Mouse (Mus musculus) MEL (cell line): ENCODE data around the gene Cacna1g. TPM values are rescaled to one million over a fixed set of nuclear protein-coding genes. Genes with fewer than 3 reads are reported as not detected.

Experiments
- DNase-seq: peaks from one replicate; pipeline ENCODE4 v3.0.0; 2011; ENCODE audit warnings: low read depth, low spot score
- H3K27ac ChIP-seq: 2 replicates; pipeline ENCODE4 v1.5.1; 2012; ENCODE audit warnings: low read depth, mild to moderate bottlenecking, control low read depth, low read length, moderate library complexity; ENCODE audit not compliant: control insufficient read depth
- H3K27me3 ChIP-seq, 2 experiments: fragments of 150-350 bp in 1 of 2; sonication (generic) in 1 of 2; 2 replicates each; pipeline ENCODE4 v1.6.1; 2012; ENCODE audit warnings: low read length in 2 of 2, mild to moderate bottlenecking in 2 of 2, improper control_type of control experiment in 1 of 2, moderate library complexity in 1 of 2; ENCODE audit not compliant: insufficient read depth in 2 of 2, control insufficient read depth in 1 of 2
- H3K36me3 ChIP-seq, 2 experiments: 2 replicates each; pipeline ENCODE4 v1.6.1; 2012 to 2014; ENCODE audit warnings: low read length in 2 of 2, improper control_type of control experiment in 1 of 2, inconsistent platforms in 1 of 2, mild to moderate bottlenecking in 1 of 2; ENCODE audit not compliant: insufficient read depth in 2 of 2, control insufficient read depth in 1 of 2
- H3K4me1 ChIP-seq, 2 experiments: fragments of 150-350 bp in 1 of 2; sonication (generic) in 1 of 2; 2 replicates each; pipeline ENCODE4 v1.6.1; 2012; ENCODE audit warnings: low read length in 2 of 2, improper control_type of control experiment in 1 of 2, mild to moderate bottlenecking in 1 of 2; ENCODE audit not compliant: insufficient read depth in 2 of 2, control insufficient read depth in 1 of 2
- H3K4me3 ChIP-seq, 2 experiments: fragments of 150-350 bp in 1 of 2; sonication (generic) in 1 of 2; 2 replicates each; pipeline ENCODE4 v1.5.1; 2012; ENCODE audit warnings: low read depth in 2 of 2, low read length in 2 of 2, mild to moderate bottlenecking in 2 of 2, moderate library complexity in 2 of 2, control low read depth in 1 of 2, improper control_type of control experiment in 1 of 2; ENCODE audit not compliant: control insufficient read depth in 1 of 2, insufficient read depth in 1 of 2
- H3K79me2 ChIP-seq: 2 replicates; pipeline ENCODE4 v1.6.1; 2012; ENCODE audit warnings: mild to moderate bottlenecking, low read length, moderate library complexity; ENCODE audit not compliant: control insufficient read depth, poor library complexity, insufficient read depth
- H3K9ac ChIP-seq: 2 replicates; pipeline ENCODE4 v1.6.1; 2012; ENCODE audit warnings: low read depth, mild to moderate bottlenecking, control low read depth, low read length, moderate library complexity; ENCODE audit not compliant: control insufficient read depth, poor library complexity, severe bottlenecking
- H3K9me3 ChIP-seq: fragments of 150-350 bp; sonication (generic); replicated peaks from 2 replicates; pipeline ENCODE4 v1.6.1; 2012; ENCODE audit warnings: mild to moderate bottlenecking, low read length, improper control_type of control experiment, moderate library complexity; ENCODE audit not compliant: insufficient read depth
- BHLHE40 ChIP-seq: IDR thresholded peaks from 2 replicates; pipeline ENCODE4 v1.6.1; 2012; ENCODE audit warnings: low read depth, mild to moderate bottlenecking, inconsistent platforms, low read length, improper control_type of control experiment, borderline replicate concordance
- CHD1 ChIP-seq: IDR thresholded peaks from 2 replicates; pipeline ENCODE4 v1.6.1; 2012; ENCODE audit warnings: low read depth, mild to moderate bottlenecking, inconsistent platforms, low read length, improper control_type of control experiment
- CHD2 ChIP-seq: IDR thresholded peaks from 2 replicates; pipeline ENCODE4 v1.6.1; 2011; ENCODE audit warnings: low read length, improper control_type of control experiment
- E2F4 ChIP-seq: IDR thresholded peaks from 2 replicates; pipeline ENCODE4 v1.6.1; 2011; ENCODE audit warnings: low read depth, low read length, improper control_type of control experiment, borderline replicate concordance
- EP300 ChIP-seq, 2 experiments: IDR thresholded peaks; 2 replicates each; pipeline ENCODE4 v1.6.1; 2011; ENCODE audit warnings: improper control_type of control experiment in 2 of 2, low read length in 2 of 2, low read depth in 1 of 2, mild to moderate bottlenecking in 1 of 2
- ETS1 ChIP-seq: IDR thresholded peaks from 2 replicates; pipeline ENCODE4 v1.6.1; 2012; ENCODE audit warnings: low read depth, mild to moderate bottlenecking, inconsistent platforms, low read length, improper control_type of control experiment, moderate library complexity
- GABPA ChIP-seq: IDR thresholded peaks from 2 replicates; pipeline ENCODE4 v1.6.1; 2012; ENCODE audit warnings: low read depth, mild to moderate bottlenecking, inconsistent platforms, low read length, improper control_type of control experiment, moderate library complexity
- GATA1 ChIP-seq: IDR thresholded peaks from 2 replicates; pipeline ENCODE4 v1.6.1; 2011; ENCODE audit warnings: low read depth, low read length, improper control_type of control experiment
- KAT2A ChIP-seq: conservative IDR thresholded peaks from 2 replicates; pipeline ENCODE4 v1.6.1; 2012; ENCODE audit warnings: low read depth, low read length, improper control_type of control experiment, inconsistent platforms
- MEF2A ChIP-seq: IDR thresholded peaks from 2 replicates; pipeline ENCODE4 v1.6.1; 2014; ENCODE audit warnings: low read depth, mild to moderate bottlenecking, inconsistent platforms, low read length, improper control_type of control experiment; ENCODE audit not compliant: poor library complexity, insufficient replicate concordance, severe bottlenecking; ENCODE audit errors: extremely low read depth
- MYB ChIP-seq: IDR thresholded peaks from 2 replicates; pipeline ENCODE4 v1.6.1; 2011; ENCODE audit warnings: mild to moderate bottlenecking, low read depth, low read length, improper control_type of control experiment
- TAL1 ChIP-seq: IDR thresholded peaks from 2 replicates; pipeline ENCODE4 v1.6.1; 2012; ENCODE audit warnings: mild to moderate bottlenecking, inconsistent platforms, low read length, moderate library complexity, mixed read lengths
- TCF12 ChIP-seq: IDR thresholded peaks from 2 replicates; pipeline ENCODE4 v1.6.1; 2014; ENCODE audit warnings: low read depth, mild to moderate bottlenecking, inconsistent platforms, low read length, improper control_type of control experiment, moderate library complexity
- UBTF ChIP-seq: IDR thresholded peaks from 2 replicates; pipeline ENCODE4 v1.6.1; 2012; ENCODE audit warnings: low read depth, mild to moderate bottlenecking, inconsistent platforms, low read length, improper control_type of control experiment, moderate library complexity, borderline replicate concordance; ENCODE audit not compliant: insufficient read depth
- USF1 ChIP-seq: IDR thresholded peaks from 2 replicates; pipeline ENCODE4 v1.6.1; 2014; ENCODE audit warnings: low read depth, mild to moderate bottlenecking, inconsistent platforms, low read length, improper control_type of control experiment, moderate library complexity
- USF2 ChIP-seq, 2 experiments: IDR thresholded peaks; 2 replicates each; pipeline ENCODE4 v1.6.1; 2011 to 2012; ENCODE audit warnings: improper control_type of control experiment in 2 of 2, low read length in 2 of 2, borderline replicate concordance in 1 of 2, inconsistent platforms in 1 of 2, low read depth in 1 of 2, mild to moderate bottlenecking in 1 of 2; ENCODE audit not compliant: insufficient read depth in 1 of 2
- polyA plus RNA-seq, 2 experiments: library from polyadenylated mRNA; stranded (reverse) in 1 of 2; unstranded in 1 of 2; fragments of >175 nt in 1 of 2; fragments of >200 nt in 1 of 2; gene quantifications; 2 replicates each; pipeline versions ENCODE4 v1.2.1 to v1.2.4; 2012; ENCODE audit warnings: low replicate concordance in 2 of 2, low read depth in 1 of 2; ENCODE audit not compliant: insufficient read length in 2 of 2, insufficient read depth in 1 of 2, missing spikeins in 1 of 2
- total RNA-seq: library from RNA; depleted of rRNA; stranded (reverse); fragments of 300-350 nt; gene quantifications from 2 replicates; pipeline ENCODE4 v1.2.3, GENCODE M21; 2012

The Cacna1g gene
- total and polyA plus RNA-seq, 3 experiments = 0.01 to 0.04 TPM; not detected in 1

GRCm38 (mm10) chr11:94425656-94426055, 48.3 kb downstream of the Cacna1g start:
- Histone ChIP-seq H3K27ac (no peak overlapping the region), H3K9me3 (no peaks in the 10 kb centered on the region), H3K36me3 (no peaks in the 10 kb centered on the region)
- DNase-seq = no peak
- TF ChIP-seq GATA1 (no peak), USF2 (IDR thresholded peaks at IDR 0.05; ENCODE audit: borderline replicate concordance in 1 of 2, insufficient read depth in 1 of 2, low read depth in 1 of 2, low read length in 2 of 2) (no peak), USF1 (no peak), TCF12 (no peak)
- TF ChIP-seq, all 39 proteins: peak for 0
- Histone ChIP-seq H3K4me1 (no peaks in the 10 kb centered on the region), H3K79me2 (no peaks in the 10 kb centered on the region), H3K9ac (no peak overlapping the region), H3K27me3 (peaks cover 7 to 14% of the 10 kb centered on the region in 2 experiments; a peak in 3 of 4 replicates), H3K4me3 (no peak overlapping the region)

GRCm38 (mm10) chr11:94425215-94425614, 48.8 kb downstream of the Cacna1g start:
- peaks cover 7 to 16% of the 10 kb centered on the region in 2 experiments; a peak in 3 of 4 replicates for H3K27me3 ChIP-seq
- H3K27ac ChIP-seq = no peak overlapping the region
- TF ChIP-seq BHLHE40 = no peak
- no peak for TF ChIP-seq EP300 (IDR thresholded peaks at IDR 0.05; ENCODE audit: low read depth in 1 of 2, low read length in 2 of 2)
- no peak for TF ChIP-seq KAT2A
- no peak for TF ChIP-seq CHD2
- TF ChIP-seq CHD1 = no peak
- no peak for TF ChIP-seq ETS1
- TF ChIP-seq GABPA = no peak
- TF ChIP-seq MEF2A = no peak
- TF ChIP-seq TAL1 = no peak
- no peak for TF ChIP-seq UBTF
- TF ChIP-seq E2F4 = no peak
- no peak for TF ChIP-seq MYB
- TF ChIP-seq USF1 = no peak
- H3K4me3 ChIP-seq = no peak overlapping the region
- H3K36me3 ChIP-seq = no peaks in the 10 kb centered on the region
- no peaks in the 10 kb centered on the region for H3K4me1 ChIP-seq
- H3K9ac ChIP-seq = no peak overlapping the region
- H3K79me2 ChIP-seq = no peaks in the 10 kb centered on the region
- no peak for DNase-seq
- no peaks in the 10 kb centered on the region for H3K9me3 ChIP-seq
